Mouse (Mus musculus): ENCODE data around the gene Ccdc130.
"Not testable (repeated sequence)": the region's sequence is repeated elsewhere in the genome, so short reads cannot be mapped to it uniquely, and the experiment has no call there.

Gene Ccdc130

GRCm38 (mm10) chr8:84269950-84270773 is at the start of gene Ccdc130:
Gene Ccdc130 (minus strand): TSS chr8:84270380.
- DNase-seq (ENCODE audit: low spot score in 2 of 2), result peak; percentile 94 to 99

- no peak for DNase-seq (ENCODE audit: low spot score in 2 of 2)
Observed at GRCm38 (mm10) chr8:84308376-84308775, 38.2 kb upstream of the Ccdc130 start.

GRCm38 (mm10) chr8:84303951-84304350 is 33.8 kb upstream of the Ccdc130 start:
- DNase-seq (ENCODE audit: low spot score in 2 of 2), result no peak

- DNase-seq (ENCODE audit: low spot score in 2 of 2), result no peak
Observed at GRCm38 (mm10) chr8:84297029-84297785, 27.0 kb upstream of the Ccdc130 start.

GRCm38 (mm10) chr8:84291688-84292087 is 21.5 kb upstream of the Ccdc130 start:
- peak in 1 of 2 experiments; percentile 28 for DNase-seq (ENCODE audit: low spot score in 2 of 2)

- DNase-seq (ENCODE audit: low spot score in 2 of 2), result no peak
Observed at GRCm38 (mm10) chr8:84291086-84291485, 20.9 kb upstream of the Ccdc130 start.

GRCm38 (mm10) chr8:84288892-84289291 is 18.7 kb upstream of the Ccdc130 start:
- no peak for DNase-seq (ENCODE audit: low spot score in 2 of 2)

- DNase-seq (ENCODE audit: low spot score in 2 of 2), result not testable (repeated sequence)
Observed at GRCm38 (mm10) chr8:84285665-84286064, 15.5 kb upstream of the Ccdc130 start.

- DNase-seq (ENCODE audit: low spot score in 2 of 2), result no peak
Observed at GRCm38 (mm10) chr8:84284608-84285063, 14.5 kb upstream of the Ccdc130 start.

- DNase-seq (ENCODE audit: low spot score in 2 of 2), result no peak
Observed at GRCm38 (mm10) chr8:84280777-84281176, 10.6 kb upstream of the Ccdc130 start.

- no peak for DNase-seq (ENCODE audit: low spot score in 2 of 2)
Observed at GRCm38 (mm10) chr8:84276447-84276846, 6.3 kb upstream of the Ccdc130 start.

- no peak for DNase-seq (ENCODE audit: low spot score in 2 of 2)
Observed at GRCm38 (mm10) chr8:84273968-84274367, 3.8 kb upstream of the Ccdc130 start.

- DNase-seq (ENCODE audit: low spot score in 2 of 2), result no peak
Observed at GRCm38 (mm10) chr8:84272302-84272701, 2.1 kb upstream of the Ccdc130 start.

GRCm38 (mm10) chr8:84261098-84261497 is 9.1 kb downstream of the Ccdc130 start:
- DNase-seq (ENCODE audit: low spot score in 2 of 2), result no peak

GRCm38 (mm10) chr8:84256822-84257610 is 13.2 kb downstream of the Ccdc130 start, which contains the start of gene Mri1:
Gene Mri1 (minus strand): TSS chr8:84257326.
- DNase-seq (ENCODE audit: low spot score in 2 of 2), result peak; percentile 61 to 75

GRCm38 (mm10) chr8:84256458-84256821 is 13.7 kb downstream of the Ccdc130 start:
- peak in 1 of 2 experiments; percentile 48 for DNase-seq (ENCODE audit: low spot score in 2 of 2)

GRCm38 (mm10) chr8:84255858-84256257 is 14.3 kb downstream of the Ccdc130 start:
- DNase-seq (ENCODE audit: low spot score in 2 of 2), result no peak

GRCm38 (mm10) chr8:84249257-84250170 is 20.7 kb downstream of the Ccdc130 start, which contains the start of gene D8Ertd738e:
Gene D8Ertd738e (minus strand): TSS chr8:84249719.
- peak; percentile 66 to 81 for DNase-seq (ENCODE audit: low spot score in 2 of 2)

GRCm38 (mm10) chr8:84241821-84242220 is 28.4 kb downstream of the Ccdc130 start:
- no peak for DNase-seq (ENCODE audit: low spot score in 2 of 2)

- DNase-seq (ENCODE audit: low spot score in 2 of 2), result no peak
Observed at GRCm38 (mm10) chr8:84241167-84241566, 29.0 kb downstream of the Ccdc130 start.

Measured in urinary bladder, adult 18-20 months (tissue).